Mouse (Mus musculus): ENCODE results near the gene Dkk2.

- TF ChIP-seq CTCF (IDR thresholded peaks at IDR 0.05; ENCODE audit: control insufficient read depth, insufficient read depth, low read length) (no peak), POLR2A (IDR thresholded peaks at IDR 0.05; ENCODE audit: borderline replicate concordance, control insufficient read depth, low read depth, low read length) (no peak)
Measured at GRCm38 (mm10) chr3:132085823-132086350, 795 bp downstream of the Dkk2 start.

Data from bone marrow, adult 2 months (tissue).